Mouse (Mus musculus) forebrain, embryonic 13.5 days (tissue): ENCODE data around the gene Tmem120b. TPM values are rescaled to one million over a fixed set of nuclear protein-coding genes. Genes with fewer than 3 reads are reported as not detected.

Experiments
- ATAC-seq: fragments of 200-750 bp; cut with Nextera tagmentation; 2 replicates; pipeline ENCODE4 v1.8.0; 2017
- H3K27ac ChIP-seq: fragments of 300-500 bp; sonication (generic); 2 replicates; pipeline ENCODE4 v1.5.1; 2015; ENCODE audit warnings: inconsistent platforms, mild to moderate bottlenecking, moderate library complexity
- H3K27me3 ChIP-seq: fragments of 300-500 bp; sonication (generic); 2 replicates; pipeline ENCODE4 v1.6.1; 2015; ENCODE audit warnings: mild to moderate bottlenecking, inconsistent platforms
- H3K36me3 ChIP-seq: fragments of 300-500 bp; sonication (generic); 2 replicates; pipeline ENCODE4 v1.6.1; 2015; ENCODE audit warnings: mild to moderate bottlenecking, inconsistent platforms; ENCODE audit not compliant: poor library complexity, severe bottlenecking
- H3K4me1 ChIP-seq: fragments of 300-500 bp; sonication (generic); 2 replicates; pipeline ENCODE4 v1.6.1; 2015; ENCODE audit warnings: inconsistent platforms
- H3K4me2 ChIP-seq: fragments of 300-500 bp; sonication (generic); 2 replicates; pipeline ENCODE4 v1.6.1; 2015; ENCODE audit warnings: inconsistent platforms, mild to moderate bottlenecking, moderate library complexity
- H3K4me3 ChIP-seq: fragments of 300-500 bp; sonication (generic); 2 replicates; pipeline ENCODE4 v1.5.1; 2015; ENCODE audit warnings: mild to moderate bottlenecking, inconsistent platforms
- H3K9ac ChIP-seq: fragments of 300-500 bp; sonication (generic); 2 replicates; pipeline ENCODE4 v1.6.1; 2015; ENCODE audit warnings: mild to moderate bottlenecking, inconsistent platforms
- H3K9me3 ChIP-seq: fragments of 300-500 bp; sonication (generic); replicated peaks from 2 replicates; pipeline ENCODE4 v1.6.1; 2016; ENCODE audit warnings: inconsistent platforms
- WGBS: fragments of 180-500 bp; shearing (Covaris S2); methylation state at CpG from one replicate; pipeline ENCODE4 v1.1.7; 2015; 5-methylcytosine and 5-hydroxymethylcytosine counted together
- polyA plus RNA-seq: library from polyadenylated mRNA; unstranded; fragments of >200 nt; fragmentation: Nextera tagmentation; extraction: Ambion mirVana; gene quantifications from 2 replicates; pipeline ENCODE4 v1.2.1, GENCODE M21; 2015

Gene Tmem120b
- polyA plus RNA-seq, result 10.9 and 11.0 TPM in 2 replicates

GRCm38 (mm10) chr5:123068115-123068514, at the start of gene Tmem120b:
Tmem120b (plus strand) TSS chr5:123068415.
- Histone ChIP-seq H3K27ac (no peak within 1 kb of the TSS), H3K4me1 (no peaks in the 10 kb centered on the region), H3K36me3 (no peaks in the 10 kb centered on the region), H3K9ac (no peak within 1 kb of the TSS), H3K9me3 (no peaks in the 10 kb centered on the region), H3K4me2 (no peak within 1 kb of the TSS), H3K4me3 (no peak within 1 kb of the TSS), H3K27me3 (no peaks in the 10 kb centered on the region)
- 91% methylated on average over 12 of the region's 12 CpGs for WGBS
- ATAC-seq, result no peak

DNA sequence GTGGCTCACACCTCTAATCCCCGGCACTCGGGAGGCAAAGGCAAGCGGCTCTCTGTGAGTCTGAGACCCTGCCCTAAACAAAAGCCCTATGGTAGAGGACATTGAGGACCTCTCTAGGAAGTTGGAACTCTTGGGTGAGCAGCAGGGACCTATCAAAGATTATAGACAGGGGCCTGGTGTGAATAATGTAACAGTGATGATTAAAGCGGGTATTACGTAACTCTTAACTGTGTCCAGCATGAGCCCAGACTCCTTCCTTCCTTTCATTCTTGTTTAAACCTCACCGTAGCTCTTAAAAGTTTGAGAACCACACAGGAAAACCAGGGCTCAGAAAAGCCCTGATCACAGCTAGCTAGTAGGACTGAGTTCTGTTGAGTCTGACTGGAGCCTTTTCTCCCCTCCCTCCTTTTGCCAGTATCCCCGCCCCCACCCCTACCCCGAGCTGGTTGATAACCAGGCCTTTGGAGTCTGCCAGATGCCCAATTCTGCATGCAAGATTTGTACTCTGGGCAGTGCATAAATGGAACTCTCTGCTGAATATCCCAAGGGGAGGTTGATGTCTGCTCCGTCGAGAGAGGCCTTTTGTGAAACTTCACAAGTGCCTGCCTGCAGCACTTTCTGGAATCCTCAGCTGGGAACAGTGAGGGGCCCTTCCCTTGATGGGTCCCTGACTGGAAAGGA, 48.7 kb upstream of the Tmem120b start:
- ATAC-seq, result peak; percentile 48
- Histone ChIP-seq H3K27ac (peak overlapping the region; percentile 85), H3K9me3 (no peaks in the 10 kb centered on the region), H3K4me3 (no peak overlapping the region), H3K27me3 (no peaks in the 10 kb centered on the region), H3K4me2 (peak overlapping the region; percentile 26), H3K9ac (0 out of 2 replicates have a peak overlapping the region, but pooled peaks have one; percentile 23), H3K36me3 (no peaks in the 10 kb centered on the region), H3K4me1 (peaks cover 41% of the 10 kb centered on the region)
- WGBS, result 47% methylated on average over 10 of the region's 10 CpGs

DNA sequence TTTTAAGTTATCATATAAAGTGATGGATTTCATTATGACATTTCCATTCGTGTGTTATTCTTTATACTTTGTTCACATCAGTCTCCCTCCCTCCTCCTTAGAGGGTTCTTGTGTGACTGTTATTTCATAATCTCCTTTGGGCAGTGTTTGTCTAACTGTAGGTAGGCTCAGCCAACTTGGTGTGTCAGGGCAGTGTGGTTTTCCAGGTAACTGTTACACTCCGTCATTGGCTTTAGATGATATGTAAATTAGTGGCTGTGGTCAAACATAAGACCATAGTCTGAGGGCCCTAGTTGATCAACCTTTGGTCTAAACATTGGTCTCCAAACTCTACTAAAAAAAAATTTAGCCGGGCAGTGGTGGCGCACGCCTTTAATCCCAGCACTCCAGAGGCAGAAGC, 47.8 kb upstream of the Tmem120b start:
- Histone ChIP-seq H3K27ac (peak overlapping the region; percentile 85; the same call in 1 of the 2 replicates), H3K4me2 (no peak overlapping the region), H3K27me3 (no peaks in the 10 kb centered on the region), H3K4me1 (peaks cover 37% of the 10 kb centered on the region), H3K4me3 (no peak overlapping the region), H3K9me3 (no peaks in the 10 kb centered on the region), H3K9ac (no peak overlapping the region), H3K36me3 (no peaks in the 10 kb centered on the region)
- WGBS, result 90% methylated on average over 5 of the region's 5 CpGs
- no peak for ATAC-seq

DNA sequence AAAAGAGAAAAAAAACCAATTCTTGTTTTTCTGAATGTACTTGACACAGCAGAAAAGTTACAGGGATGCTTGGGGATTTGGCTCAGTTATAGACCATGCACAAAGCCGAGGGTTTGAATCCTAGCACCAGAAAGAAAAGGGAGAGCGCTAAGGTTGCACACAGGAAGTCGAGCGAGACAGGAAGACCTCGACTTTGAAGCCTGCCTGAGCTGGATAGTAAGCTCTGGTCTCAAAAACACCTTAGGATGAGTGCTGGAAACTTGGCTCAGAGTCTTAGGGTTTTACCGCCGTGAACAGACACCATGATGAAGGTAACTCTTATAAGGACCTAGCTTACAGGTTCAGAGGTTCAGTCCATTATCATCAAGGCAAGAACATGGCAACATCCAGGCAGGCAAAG, 46.8 kb upstream of the Tmem120b start:
- Histone ChIP-seq H3K9ac (no peak overlapping the region), H3K4me2 (no peak overlapping the region), H3K36me3 (no peaks in the 10 kb centered on the region), H3K9me3 (no peaks in the 10 kb centered on the region), H3K27ac (no peak overlapping the region), H3K4me1 (peaks cover 27% of the 10 kb centered on the region), H3K27me3 (no peaks in the 10 kb centered on the region), H3K4me3 (no peak overlapping the region)
- WGBS, result 91% methylated on average over 7 of the region's 7 CpGs
- no peak for ATAC-seq

DNA sequence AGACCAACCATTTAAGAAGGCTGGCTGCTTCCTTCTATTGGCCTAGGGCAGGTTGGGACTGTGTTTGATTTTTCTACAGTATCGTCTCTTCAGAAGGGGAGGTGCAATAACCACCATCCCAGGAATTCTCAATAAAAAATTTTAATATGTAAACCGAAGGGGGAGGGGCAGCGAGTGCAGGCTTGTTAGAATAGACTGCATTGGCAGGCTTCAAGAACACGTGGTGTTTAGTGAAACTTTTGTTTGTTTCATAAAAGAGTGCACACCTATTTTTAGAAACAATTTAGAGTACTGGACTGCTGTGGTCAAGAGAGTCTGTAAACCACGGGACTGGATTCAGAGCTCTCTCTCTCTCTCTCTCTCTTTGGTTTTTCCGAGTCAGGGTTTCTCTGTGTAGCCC, 45.2 kb upstream of the Tmem120b start:
- Histone ChIP-seq H3K9me3 (no peaks in the 10 kb centered on the region), H3K4me3 (no peak overlapping the region), H3K27me3 (no peaks in the 10 kb centered on the region), H3K36me3 (no peaks in the 10 kb centered on the region), H3K27ac (no peak overlapping the region), H3K9ac (no peak overlapping the region), H3K4me1 (peaks cover 29% of the 10 kb centered on the region), H3K4me2 (no peak overlapping the region)
- ATAC-seq, result no peak
- WGBS, result 85% methylated on average over 6 of the region's 6 CpGs

DNA sequence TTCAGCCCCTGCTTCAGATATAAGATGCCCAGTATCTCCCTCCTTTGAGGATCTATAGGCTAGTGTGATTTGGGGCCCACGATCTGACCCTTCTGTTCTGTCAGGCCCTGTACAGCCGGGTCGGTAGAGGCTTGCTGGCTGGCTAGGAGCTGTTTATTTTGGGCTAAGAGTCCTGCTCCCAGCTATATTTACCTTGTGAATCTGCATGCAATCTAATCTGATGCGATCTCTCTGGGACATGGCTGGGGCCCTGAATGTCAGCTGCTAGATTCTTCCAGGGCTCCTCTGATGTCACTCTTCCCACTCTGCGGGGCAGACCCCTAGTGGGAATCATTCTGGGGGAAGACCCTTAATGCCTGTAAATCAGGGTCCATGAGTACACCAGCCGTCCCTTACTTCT, 43.9 kb upstream of the Tmem120b start:
- H3K36me3 ChIP-seq, result peaks cover 2% of the 10 kb centered on the region
- 99% methylated on average over 6 of the region's 6 CpGs for WGBS
- H3K4me3 ChIP-seq, result no peak overlapping the region
- H3K9me3 ChIP-seq, result no peaks in the 10 kb centered on the region
- no peak overlapping the region for H3K27ac ChIP-seq
- ATAC-seq, result no peak
- H3K9ac ChIP-seq, result no peak overlapping the region
- H3K4me2 ChIP-seq, result no peak overlapping the region
- H3K4me1 ChIP-seq, result peaks cover 17% of the 10 kb centered on the region
- no peaks in the 10 kb centered on the region for H3K27me3 ChIP-seq

GRCm38 (mm10) chr5:123024965-123025573, 43.1 kb upstream of the Tmem120b start:
- Histone ChIP-seq H3K27ac (no peak overlapping the region), H3K9me3 (no peaks in the 10 kb centered on the region), H3K4me2 (no peak overlapping the region), H3K4me1 (peaks cover 9% of the 10 kb centered on the region), H3K4me3 (no peak overlapping the region), H3K36me3 (peaks cover 10% of the 10 kb centered on the region), H3K27me3 (no peaks in the 10 kb centered on the region), H3K9ac (no peak overlapping the region)
- ATAC-seq, result no peak
- WGBS, result 90% methylated on average over 9 of the region's 9 CpGs

DNA sequence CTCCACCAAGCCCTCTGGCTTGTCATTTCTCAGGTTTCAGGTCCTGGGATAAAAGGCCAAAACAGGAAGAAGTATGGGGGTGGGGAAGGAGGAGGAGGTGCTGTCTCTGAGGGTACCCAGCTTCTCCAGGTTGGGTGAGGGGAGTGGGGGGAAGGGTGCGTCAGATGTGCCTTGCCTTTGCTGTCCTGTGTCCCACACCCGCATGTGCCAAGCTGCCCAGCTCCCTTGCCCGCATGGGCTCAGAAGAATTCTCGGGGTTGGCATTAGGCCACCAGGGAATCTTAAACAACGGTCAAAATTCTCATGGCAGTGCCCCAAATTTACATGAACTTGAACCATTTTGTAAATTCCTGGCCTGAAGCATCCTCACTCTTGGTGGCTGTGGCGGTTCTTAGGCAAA, 41.8 kb upstream of the Tmem120b start:
- WGBS, result 73% methylated on average over 6 of the region's 6 CpGs
- no peak overlapping the region for H3K27ac ChIP-seq
- peaks cover 16% of the 10 kb centered on the region for H3K36me3 ChIP-seq
- no peaks in the 10 kb centered on the region for H3K9me3 ChIP-seq
- ATAC-seq, result no peak
- H3K27me3 ChIP-seq, result no peaks in the 10 kb centered on the region
- no peak overlapping the region for H3K4me3 ChIP-seq
- H3K4me1 ChIP-seq, result 0 out of 2 replicates have a peak, but pooled peaks cover 4% of the 10 kb centered on the region
- no peak overlapping the region for H3K4me2 ChIP-seq
- no peak overlapping the region for H3K9ac ChIP-seq

- Histone ChIP-seq H3K27me3 (no peaks in the 10 kb centered on the region), H3K4me3 (no peak overlapping the region), H3K9ac (no peak overlapping the region), H3K27ac (no peak overlapping the region), H3K4me2 (no peak overlapping the region), H3K9me3 (no peaks in the 10 kb centered on the region), H3K4me1 (0 out of 2 replicates have a peak, but pooled peaks cover 4% of the 10 kb centered on the region), H3K36me3 (peaks cover 22% of the 10 kb centered on the region)
- no peak for ATAC-seq
- 74% methylated on average over 6 of the region's 6 CpGs for WGBS
Observed at GRCm38 (mm10) chr5:123027436-123027835, 40.8 kb upstream of the Tmem120b start.

GRCm38 (mm10) chr5:123029729-123030128, 38.5 kb upstream of the Tmem120b start:
- H3K9me3 ChIP-seq, result no peaks in the 10 kb centered on the region
- 0 out of 2 replicates have a peak, but pooled peaks cover 4% of the 10 kb centered on the region for H3K4me1 ChIP-seq
- no peak overlapping the region; the same call in 1 of the 2 replicates for H3K27ac ChIP-seq
- no peaks in the 10 kb centered on the region for H3K27me3 ChIP-seq
- no peak overlapping the region for H3K4me3 ChIP-seq
- no peak for ATAC-seq
- H3K4me2 ChIP-seq, result no peak overlapping the region
- no peak overlapping the region for H3K9ac ChIP-seq
- 94% methylated on average over 7 of the region's 7 CpGs for WGBS
- H3K36me3 ChIP-seq, result peaks cover 22% of the 10 kb centered on the region

DNA sequence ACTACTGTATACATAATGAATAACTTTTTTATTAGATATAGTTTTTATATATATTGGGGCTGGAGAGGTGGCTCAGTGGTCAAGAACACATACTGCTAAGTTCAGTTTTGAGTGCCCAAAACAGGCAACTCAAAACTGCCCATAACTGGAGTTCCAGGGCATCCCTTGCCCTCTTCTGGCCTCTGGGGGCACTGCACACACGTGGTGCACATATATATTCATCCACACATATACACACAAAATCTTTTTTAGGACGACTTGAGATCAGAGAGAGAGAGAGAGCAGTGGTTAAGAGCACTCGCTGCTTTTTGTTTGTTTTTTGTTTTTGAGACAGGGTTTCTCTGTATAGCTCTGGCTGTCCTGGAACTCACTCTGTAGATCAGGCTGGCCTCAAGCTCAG, 36.9 kb upstream of the Tmem120b start:
- no peaks in the 10 kb centered on the region for H3K9me3 ChIP-seq
- no peak overlapping the region for H3K4me3 ChIP-seq
- H3K4me1 ChIP-seq, result peaks cover 13% of the 10 kb centered on the region; the same call in 1 of the 2 replicates
- peaks cover 22% of the 10 kb centered on the region for H3K36me3 ChIP-seq
- 90% methylated on average over 3 of the region's 3 CpGs for WGBS
- no peak overlapping the region for H3K4me2 ChIP-seq
- ATAC-seq, result no peak
- no peaks in the 10 kb centered on the region for H3K27me3 ChIP-seq
- H3K27ac ChIP-seq, result no peak overlapping the region
- H3K9ac ChIP-seq, result no peak overlapping the region

GRCm38 (mm10) chr5:123033646-123034160, 34.5 kb upstream of the Tmem120b start:
- H3K4me1 ChIP-seq, result peaks cover 8% of the 10 kb centered on the region; the same call in 1 of the 2 replicates
- 69% methylated on average over 7 of the region's 7 CpGs for WGBS
- H3K9me3 ChIP-seq, result no peaks in the 10 kb centered on the region
- peaks cover 22% of the 10 kb centered on the region for H3K36me3 ChIP-seq
- no peak overlapping the region for H3K27ac ChIP-seq
- no peaks in the 10 kb centered on the region for H3K27me3 ChIP-seq
- H3K4me2 ChIP-seq, result no peak overlapping the region
- ATAC-seq, result no peak
- H3K4me3 ChIP-seq, result no peak overlapping the region
- no peak overlapping the region for H3K9ac ChIP-seq
